Mouse (Mus musculus) kidney, postnatal 4 days (tissue): ENCODE data around the gene Pias4.

Experiments used
- DNase-seq, 2 experiments: peaks; one replicate each; pipeline ENCODE4 v3.0.0; 2021; ENCODE audit warnings: mixed read lengths in 2 of 2

Pias4 gene

GRCm38 (mm10) chr10:81167200-81168086, at the start of gene Pias4:
TSS of gene Pias4 (minus strand) at chr10:81167923.
- peak; percentile 100 for DNase-seq

GRCm38 (mm10) chr10:81217267-81217666, 49.5 kb upstream of the Pias4 start:
- peak; percentile 35 to 41 for DNase-seq

GRCm38 (mm10) chr10:81216810-81217209, 49.1 kb upstream of the Pias4 start:
- no peak for DNase-seq

GRCm38 (mm10) chr10:81216260-81216659, 48.5 kb upstream of the Pias4 start:
- DNase-seq, result no peak

GRCm38 (mm10) chr10:81210154-81210553, 42.4 kb upstream of the Pias4 start:
- no peak for DNase-seq

- DNase-seq, result no peak
These were observed 36.4 kb upstream of the Pias4 start for GRCm38 (mm10) chr10:81204137-81204536.

- no peak for DNase-seq
These were observed 35.4 kb upstream of the Pias4 start for GRCm38 (mm10) chr10:81202978-81203720.

GRCm38 (mm10) chr10:81201807-81202758, 34.4 kb upstream of the Pias4 start, which contains the start of gene Nmrk2:
TSS of gene Nmrk2 (minus strand) at chr10:81202051.
- no peak for DNase-seq

- DNase-seq, result no peak
These were observed 33.0 kb upstream of the Pias4 start for GRCm38 (mm10) chr10:81200605-81201287.

GRCm38 (mm10) chr10:81200141-81200540, 32.4 kb upstream of the Pias4 start:
- DNase-seq, result no peak

GRCm38 (mm10) chr10:81198990-81199389, 31.3 kb upstream of the Pias4 start:
- DNase-seq, result no peak

- peak; percentile 68 to 74 for DNase-seq
These were observed 30.5 kb upstream of the Pias4 start for GRCm38 (mm10) chr10:81198230-81198629.

- DNase-seq, result no peak
These were observed 29.6 kb upstream of the Pias4 start for GRCm38 (mm10) chr10:81197305-81197704.

GRCm38 (mm10) chr10:81196470-81197065, 28.8 kb upstream of the Pias4 start:
- DNase-seq, result no peak

- no peak for DNase-seq
These were observed 27.6 kb upstream of the Pias4 start for GRCm38 (mm10) chr10:81195300-81195699.

GRCm38 (mm10) chr10:81193991-81194774, 26.5 kb upstream of the Pias4 start:
- peak; percentile 29 to 43 for DNase-seq

- peak in 1 of 2 experiments; percentile 66 for DNase-seq
These were observed 25.3 kb upstream of the Pias4 start for GRCm38 (mm10) chr10:81192968-81193501.

- peak; percentile 83 to 90 for DNase-seq
These were observed 24.7 kb upstream of the Pias4 start for GRCm38 (mm10) chr10:81192270-81192967.

- peak; percentile 27 to 45 for DNase-seq
These were observed 23.7 kb upstream of the Pias4 start for GRCm38 (mm10) chr10:81191342-81191982.
